Mouse (Mus musculus): ENCODE data around the gene Nid1.
A peak's percentile ranks its signal among the peaks of the same experiment; 100 is the strongest.

Nid1 gene

GRCm38 (mm10) chr13:13489861-13490260 lies 52.5 kb downstream of the Nid1 start:
- DNase-seq (ENCODE audit: low spot score in 2 of 2), result no peak

GRCm38 (mm10) chr13:13492151-13492550 lies 54.8 kb downstream of the Nid1 start:
- DNase-seq (ENCODE audit: low spot score in 2 of 2), result no peak

GRCm38 (mm10) chr13:13493517-13493916 lies 56.2 kb downstream of the Nid1 start:
- DNase-seq (ENCODE audit: low spot score in 2 of 2), result no peak

DNA sequence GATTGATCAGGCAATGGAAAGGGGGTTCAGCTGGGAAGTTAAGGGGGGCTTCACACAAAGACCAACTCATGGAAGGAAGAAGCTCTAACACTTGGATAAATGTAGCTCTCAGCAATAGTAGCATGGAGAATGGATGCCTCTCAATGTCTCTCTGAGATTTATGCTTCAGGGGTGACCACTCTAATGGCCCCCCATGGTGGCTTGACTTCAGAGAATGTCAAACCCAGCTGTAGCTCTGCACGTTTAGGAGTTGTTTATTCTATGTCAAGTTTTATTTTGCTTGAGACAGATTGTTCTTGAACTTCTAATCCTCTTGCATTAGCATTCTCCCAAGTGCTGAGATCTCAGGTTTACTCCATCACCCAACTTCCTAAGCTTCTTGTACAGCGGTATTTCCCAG lies 60.7 kb downstream of the Nid1 start:
- no peak for DNase-seq (ENCODE audit: low spot score in 2 of 2)

- DNase-seq (ENCODE audit: low spot score in 2 of 2), result no peak
These were observed 65.1 kb downstream of the Nid1 start for GRCm38 (mm10) chr13:13502406-13502805.

DNA sequence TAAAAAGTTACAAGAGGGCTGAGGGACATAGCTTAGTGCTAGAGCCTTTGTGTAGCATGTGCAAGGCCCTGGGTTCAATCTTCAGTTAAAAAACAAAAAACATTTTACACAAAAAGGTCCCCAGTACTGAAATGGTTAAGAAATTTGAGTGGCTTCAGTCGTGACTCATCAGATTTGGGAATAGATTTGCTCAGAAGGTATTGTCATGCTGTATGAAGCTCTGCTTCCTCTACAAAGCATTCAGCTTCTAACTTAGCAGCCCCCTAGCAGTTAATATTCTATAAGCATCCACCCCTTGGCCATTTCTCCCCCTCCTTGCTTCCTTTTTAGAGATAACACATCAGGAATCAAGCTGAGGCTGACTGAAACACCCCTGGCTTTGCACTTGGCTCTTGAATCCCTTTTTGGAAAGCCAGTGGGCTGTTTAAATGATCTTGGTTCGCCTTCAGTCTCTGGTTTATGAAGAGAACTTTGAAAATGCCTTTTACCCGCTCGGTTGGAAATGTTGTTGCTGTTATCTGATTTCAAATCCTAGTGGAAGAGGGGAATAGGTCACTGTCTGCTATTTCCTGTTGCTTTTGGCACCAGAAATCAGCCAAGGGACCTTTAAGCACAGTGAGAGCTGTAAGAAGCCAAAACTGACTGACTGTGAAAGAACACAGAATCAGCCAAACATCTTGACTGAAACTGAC lies 66.5 kb downstream of the Nid1 start:
- DNase-seq (ENCODE audit: low spot score in 2 of 2), result no peak

DNA sequence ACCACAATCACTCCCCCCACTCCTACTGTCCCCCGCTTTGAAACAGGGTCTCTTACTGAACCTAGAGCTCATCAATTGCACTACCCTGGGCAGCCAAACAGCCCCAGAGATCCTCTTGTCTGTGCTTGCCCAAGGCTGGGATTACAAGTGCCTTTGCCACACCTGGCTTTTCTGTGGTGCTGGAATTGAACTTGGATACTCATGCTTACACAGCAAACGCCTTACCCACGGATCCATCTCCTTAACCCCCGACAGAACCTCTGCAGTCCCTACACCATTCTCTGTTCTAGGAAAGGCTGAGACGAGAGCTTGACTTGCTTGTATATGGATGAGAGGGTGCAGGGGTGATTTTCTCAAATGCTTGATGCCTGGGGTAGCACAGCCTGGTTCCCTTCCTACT lies 67.7 kb downstream of the Nid1 start:
- DNase-seq (ENCODE audit: low spot score in 2 of 2), result no peak

DNA sequence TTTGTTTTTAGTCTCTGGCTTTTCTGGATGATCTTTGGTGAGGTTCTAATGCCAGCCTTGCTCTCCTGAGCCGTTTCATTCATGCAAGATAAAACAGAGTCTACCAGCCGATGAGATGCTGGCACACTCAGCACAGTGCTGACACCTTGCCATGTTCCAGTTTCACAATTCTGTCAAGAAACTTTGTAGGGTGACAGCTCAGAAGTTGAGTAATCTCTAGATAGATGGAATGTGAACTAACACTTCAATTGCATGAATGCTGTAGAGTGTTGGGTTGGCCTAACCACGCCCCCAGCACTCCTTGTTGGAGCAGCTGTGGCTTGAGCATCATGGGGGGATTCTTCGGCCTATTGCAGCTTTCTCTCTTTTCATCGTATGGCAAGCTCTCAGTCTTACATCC lies 69.2 kb downstream of the Nid1 start:
- no peak for DNase-seq (ENCODE audit: low spot score in 2 of 2)

- DNase-seq (ENCODE audit: low spot score in 2 of 2), result no peak
These were observed 77.5 kb downstream of the Nid1 start for GRCm38 (mm10) chr13:13514861-13515260.

DNA sequence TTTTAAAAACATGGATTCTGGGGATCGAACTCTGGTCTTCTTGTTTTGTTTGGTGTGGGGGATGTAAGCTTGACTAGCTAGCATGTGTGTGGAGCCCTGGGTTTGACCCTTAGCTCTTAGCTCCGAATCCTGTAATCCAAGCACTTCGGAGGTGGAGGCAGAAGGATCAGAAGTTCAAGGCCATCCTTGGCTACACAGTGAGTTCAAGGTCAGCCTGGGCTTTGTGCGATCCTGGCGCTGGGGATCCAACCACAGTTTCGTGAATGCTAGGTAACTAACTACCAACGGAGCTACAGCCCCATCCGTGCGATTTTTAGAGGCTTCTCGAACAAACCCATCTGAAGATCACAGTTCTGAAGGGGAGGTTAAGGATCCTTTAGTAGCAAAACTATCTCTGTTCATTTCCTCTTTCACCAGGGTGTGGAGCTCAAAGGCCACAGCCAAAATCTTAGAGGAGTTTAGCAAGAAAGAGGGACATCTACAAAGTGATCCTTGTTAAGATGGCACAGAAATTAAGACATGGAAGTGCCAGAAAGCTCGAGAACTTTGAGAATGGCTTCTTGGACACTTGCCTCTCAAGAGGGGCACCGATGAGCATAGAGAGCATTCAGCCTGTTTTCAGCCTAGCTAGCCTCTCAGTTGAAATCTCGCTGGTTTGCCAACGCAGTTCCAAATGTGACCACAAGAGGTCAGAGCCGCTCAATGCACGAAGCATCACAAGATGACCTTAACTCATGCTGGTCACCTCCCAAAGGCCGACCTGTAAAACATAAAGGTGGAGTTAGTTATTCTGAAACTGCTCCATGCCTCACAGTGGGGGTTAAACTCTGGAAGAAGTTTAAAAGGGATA lies 79.2 kb downstream of the Nid1 start:
- DNase-seq (ENCODE audit: low spot score in 2 of 2), result peak; percentile 77 to 84

DNA sequence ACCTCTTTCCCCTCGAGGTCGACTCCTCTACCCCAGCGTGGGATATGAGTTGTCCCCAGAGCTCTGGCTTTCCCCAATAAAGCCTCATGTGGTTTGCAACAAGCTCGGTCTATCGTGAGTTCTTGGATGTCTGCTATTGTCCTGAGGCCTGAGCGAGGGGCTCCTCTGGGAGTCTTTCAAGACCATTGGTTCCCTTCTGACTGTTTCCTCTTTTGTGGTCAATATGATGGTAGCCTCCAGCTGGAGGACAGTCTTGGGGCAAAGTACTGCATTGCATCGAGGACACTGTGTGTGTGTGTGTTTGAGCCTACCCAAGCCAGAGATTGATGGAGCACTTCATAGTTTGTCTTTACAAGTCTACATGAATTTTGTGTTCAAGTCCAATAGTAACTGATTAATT lies 80.8 kb downstream of the Nid1 start:
- no peak for DNase-seq (ENCODE audit: low spot score in 2 of 2)

- DNase-seq (ENCODE audit: low spot score in 2 of 2), result peak in 1 of 2 experiments; percentile 48
These were observed 83.1 kb downstream of the Nid1 start for GRCm38 (mm10) chr13:13520436-13520835.

GRCm38 (mm10) chr13:13523625-13524584 lies 86.6 kb downstream of the Nid1 start:
- peak in 1 of 2 experiments; percentile 19 for DNase-seq (ENCODE audit: low spot score in 2 of 2)

DNA sequence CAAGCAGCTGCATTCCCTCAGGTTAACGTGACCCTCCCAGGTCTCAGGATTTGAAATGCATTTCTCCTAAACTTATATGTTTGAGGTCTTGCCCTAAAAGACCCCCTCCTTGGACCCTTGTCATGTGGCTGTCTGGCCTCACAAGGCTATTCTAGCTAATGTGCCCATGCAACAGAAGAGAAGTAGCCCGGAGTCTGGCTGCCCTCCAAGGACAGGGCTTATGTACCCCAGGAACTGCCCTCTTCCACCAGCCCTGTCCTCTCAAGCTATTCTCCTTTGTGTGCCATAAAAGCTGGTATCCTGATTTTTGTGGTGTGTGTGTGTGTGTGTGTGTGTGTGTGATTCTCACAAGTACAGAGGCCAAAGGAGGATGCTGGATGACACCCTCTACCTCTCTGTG lies 87.9 kb downstream of the Nid1 start:
- no peak for DNase-seq (ENCODE audit: low spot score in 2 of 2)

GRCm38 (mm10) chr13:13525877-13526276 lies 88.5 kb downstream of the Nid1 start:
- no peak for DNase-seq (ENCODE audit: low spot score in 2 of 2)

DNA sequence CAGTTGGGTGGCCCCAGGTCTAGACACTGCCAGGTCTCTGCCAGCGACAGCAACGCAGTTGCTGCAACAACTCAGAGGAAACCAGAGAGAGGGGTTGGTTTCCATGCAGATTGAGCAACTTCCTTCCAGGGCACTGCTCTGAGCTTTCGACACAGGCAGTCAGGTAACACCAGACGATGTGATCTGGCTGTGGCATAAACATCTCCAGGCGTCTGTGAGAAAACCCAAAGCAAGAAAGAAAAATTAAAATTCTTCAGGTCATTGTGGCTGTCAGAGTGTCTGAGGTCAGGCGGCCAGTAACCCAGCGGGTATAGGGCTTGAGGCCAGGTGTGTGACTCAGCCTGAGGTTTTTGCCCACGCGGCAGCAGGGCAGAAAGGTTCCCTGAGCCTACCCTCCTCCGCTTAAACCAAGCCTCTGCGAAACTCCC lies 91.8 kb downstream of the Nid1 start:
- peak; percentile 54 to 64 for DNase-seq (ENCODE audit: low spot score in 2 of 2)

- DNase-seq (ENCODE audit: low spot score in 2 of 2), result peak in 1 of 2 experiments; percentile 34
These were observed 93.6 kb downstream of the Nid1 start for GRCm38 (mm10) chr13:13530913-13531312.

- no peak for DNase-seq (ENCODE audit: low spot score in 2 of 2)
These were observed 94.6 kb downstream of the Nid1 start for GRCm38 (mm10) chr13:13531923-13532322.

GRCm38 (mm10) chr13:13536555-13536954 lies 99.2 kb downstream of the Nid1 start:
- no peak for DNase-seq (ENCODE audit: low spot score in 2 of 2)

- no peak for DNase-seq (ENCODE audit: low spot score in 2 of 2)
These were observed 100.1 kb downstream of the Nid1 start for GRCm38 (mm10) chr13:13537272-13538015.

Measured in thymus, postnatal 10 days (tissue).